Mouse (Mus musculus) intestine, postnatal 0 days (tissue): ENCODE results near the gene Gucy2e. TPM values are rescaled to one million over a fixed set of nuclear protein-coding genes. Genes with fewer than 3 reads are reported as not detected.

Experiments
- ATAC-seq: fragments of 200-750 bp; cut with Nextera tagmentation; 2 replicates; pipeline ENCODE4 v1.8.0; 2017; ENCODE audit warnings: mild to moderate bottlenecking, moderate TSS enrichment, moderate library complexity
- H3K27ac ChIP-seq: fragments of 300-500 bp; sonication (generic); 2 replicates; pipeline ENCODE4 v1.5.1; 2014; ENCODE audit warnings: mild to moderate bottlenecking, low read depth, low read length, moderate library complexity
- H3K27me3 ChIP-seq: fragments of 300-500 bp; sonication (generic); replicated peaks from 2 replicates; pipeline ENCODE4 v1.6.1; 2014; ENCODE audit warnings: low read length, mixed read lengths; ENCODE audit not compliant: control insufficient read depth, insufficient read depth
- H3K36me3 ChIP-seq: fragments of 300-500 bp; sonication (generic); 2 replicates; pipeline ENCODE4 v1.6.1; 2014; ENCODE audit warnings: mild to moderate bottlenecking, moderate library complexity; ENCODE audit not compliant: control insufficient read depth, insufficient read depth
- H3K4me1 ChIP-seq: fragments of 300-500 bp; sonication (generic); replicated peaks from 2 replicates; pipeline ENCODE4 v1.6.1; 2014; ENCODE audit warnings: antibody characterized with exemption, low read length, mixed read lengths; ENCODE audit not compliant: control insufficient read depth, insufficient read depth
- H3K4me2 ChIP-seq: fragments of 300-500 bp; sonication (generic); replicated peaks from 2 replicates; pipeline ENCODE4 v1.6.1; 2014; ENCODE audit warnings: low read depth, mild to moderate bottlenecking, moderate library complexity
- H3K4me3 ChIP-seq: fragments of 300-500 bp; sonication (generic); 2 replicates; pipeline ENCODE4 v1.5.1; 2014; ENCODE audit warnings: low read depth, low read length
- H3K9ac ChIP-seq: fragments of 300-500 bp; sonication (generic); 2 replicates; pipeline ENCODE4 v1.6.1; 2014; ENCODE audit warnings: mild to moderate bottlenecking, low read depth, low read length
- H3K9me3 ChIP-seq: fragments of 300-500 bp; sonication (generic); 2 replicates; pipeline ENCODE4 v1.6.1; 2016; ENCODE audit warnings: mixed run types; ENCODE audit not compliant: control insufficient read depth
- CTCF ChIP-seq: sonication (generic); IDR thresholded peaks from 2 replicates; pipeline ENCODE4 v1.5.1; 2016; ENCODE audit warnings: low read depth, mild to moderate bottlenecking, control low read depth, antibody characterized with exemption, moderate library complexity
- WGBS: fragments of 180-500 bp; shearing (Covaris S2); extraction: QIAGEN DNeasy Blood & Tissue Kit; methylation state at CpG from one replicate; pipeline ENCODE4 v1.1.7; 2014; 5-methylcytosine and 5-hydroxymethylcytosine counted together
- polyA plus RNA-seq: library from polyadenylated mRNA; unstranded; fragments of >200 nt; fragmentation: Nextera tagmentation; extraction: Ambion mirVana; gene quantifications from 2 replicates; pipeline ENCODE4 v1.2.1, GENCODE M21; 2015

Gucy2e gene
- polyA plus RNA-seq, 1 experiment from 2014 or later = 0.03 TPM

DNA sequence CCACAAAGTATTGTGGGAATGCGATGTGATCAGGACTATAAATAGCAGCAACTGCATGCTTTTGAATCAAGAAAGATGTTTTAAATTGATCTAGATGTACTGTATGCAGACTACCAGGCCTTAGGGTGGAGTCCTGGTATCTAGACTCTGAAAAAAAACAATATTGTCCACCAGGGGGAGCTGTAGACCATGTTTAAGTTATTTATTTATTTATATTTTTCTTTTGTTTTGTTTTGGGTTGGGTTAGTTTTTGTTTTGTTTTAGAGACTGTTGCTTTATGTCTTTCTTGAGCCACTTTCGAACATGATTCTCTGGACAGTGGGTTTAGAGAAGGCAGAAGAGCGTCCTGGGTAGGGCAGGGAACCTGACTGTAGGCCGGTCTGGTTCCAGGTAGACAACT is 21.0 kb upstream of the Gucy2e start:
- Histone ChIP-seq H3K9ac (no peak overlapping the region), H3K27me3 (no peaks in the 10 kb centered on the region), H3K9me3 (no peaks in the 10 kb centered on the region), H3K4me3 (no peak overlapping the region), H3K4me1 (no peaks in the 10 kb centered on the region), H3K36me3 (no peaks in the 10 kb centered on the region), H3K27ac (no peak overlapping the region), H3K4me2 (peak overlapping the region; percentile 22; the same call in 1 of the 2 replicates)
- peak; percentile 65 for TF ChIP-seq CTCF
- WGBS = 49% methylated on average over 4 of the region's 4 CpGs
- no peak for ATAC-seq

DNA sequence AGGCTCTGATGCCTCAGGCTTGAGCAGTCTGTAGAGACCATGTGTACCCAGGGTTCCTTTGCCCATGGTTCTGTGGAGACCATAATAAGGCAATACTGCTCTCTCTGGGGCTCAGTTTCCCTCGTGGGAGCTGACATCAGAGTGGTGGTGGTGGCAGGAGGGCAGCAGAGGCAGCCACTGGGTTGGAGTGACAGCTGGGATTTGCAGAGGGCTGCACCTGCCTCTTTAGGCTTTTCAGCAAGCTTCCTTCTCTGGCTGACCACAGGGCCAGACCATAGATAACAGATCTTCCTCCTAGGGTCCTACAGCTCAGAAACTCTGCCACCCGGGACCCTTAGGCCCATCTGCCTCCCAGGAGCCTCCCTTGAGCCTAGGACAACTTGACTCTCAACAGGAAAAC is 20.2 kb upstream of the Gucy2e start:
- no peaks in the 10 kb centered on the region for H3K27me3 ChIP-seq
- WGBS = 71% methylated on average over 2 of the region's 2 CpGs
- ATAC-seq = no peak
- TF ChIP-seq CTCF = no peak
- no peak overlapping the region for H3K4me2 ChIP-seq
- H3K27ac ChIP-seq = no peak overlapping the region
- H3K4me1 ChIP-seq = no peaks in the 10 kb centered on the region
- no peaks in the 10 kb centered on the region for H3K9me3 ChIP-seq
- no peaks in the 10 kb centered on the region for H3K36me3 ChIP-seq
- no peak overlapping the region for H3K4me3 ChIP-seq
- H3K9ac ChIP-seq = no peak overlapping the region

DNA sequence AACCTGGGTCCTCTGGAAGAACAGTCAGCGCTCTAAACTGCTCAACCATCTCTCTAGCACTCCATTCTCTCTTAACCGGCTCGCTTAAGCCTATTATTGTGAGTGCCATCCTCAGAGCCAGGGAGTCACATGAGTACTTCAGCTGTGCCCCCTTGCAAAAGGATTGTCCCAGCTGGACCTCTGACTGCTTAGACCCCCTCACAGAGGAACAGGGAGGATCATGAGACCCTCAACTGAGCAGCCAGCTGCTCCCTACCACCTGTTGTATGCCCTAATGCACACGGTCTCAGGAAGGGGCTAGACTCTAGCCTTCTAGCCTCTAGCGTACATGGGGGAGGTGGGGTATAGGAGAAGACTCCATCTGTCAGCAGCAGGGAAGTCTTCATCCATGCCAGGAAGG is 18.0 kb upstream of the Gucy2e start:
- Histone ChIP-seq H3K27me3 (no peaks in the 10 kb centered on the region), H3K36me3 (no peaks in the 10 kb centered on the region), H3K9me3 (no peaks in the 10 kb centered on the region), H3K4me2 (no peak overlapping the region), H3K4me1 (no peaks in the 10 kb centered on the region), H3K27ac (no peak overlapping the region), H3K9ac (no peak overlapping the region), H3K4me3 (no peak overlapping the region)
- 72% methylated on average over 5 of the region's 5 CpGs for WGBS
- ATAC-seq = no peak
- no peak for TF ChIP-seq CTCF

DNA sequence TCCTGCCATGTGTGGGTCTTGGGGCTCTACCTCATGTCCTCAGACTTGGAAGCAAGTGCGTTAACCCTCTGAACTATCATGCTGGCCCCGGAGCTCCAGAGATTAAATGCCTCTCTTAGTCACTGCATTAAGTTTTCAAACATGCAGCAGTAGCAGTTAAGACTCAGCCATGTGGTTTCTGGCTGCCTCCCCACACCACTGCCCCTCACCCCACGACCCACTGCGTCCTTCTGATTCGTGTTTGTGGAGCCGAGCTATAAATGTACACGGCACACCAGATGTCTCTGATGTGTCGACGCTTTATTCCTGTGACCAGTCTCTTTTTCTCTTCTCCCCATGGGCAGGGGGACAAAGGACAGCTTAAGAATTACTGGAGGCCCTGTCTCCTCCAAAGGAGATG is 16.3 kb upstream of the Gucy2e start:
- Histone ChIP-seq H3K27ac (no peak overlapping the region), H3K36me3 (no peaks in the 10 kb centered on the region), H3K4me2 (no peak overlapping the region), H3K27me3 (no peaks in the 10 kb centered on the region), H3K4me1 (no peaks in the 10 kb centered on the region), H3K4me3 (no peak overlapping the region), H3K9me3 (no peaks in the 10 kb centered on the region), H3K9ac (no peak overlapping the region)
- no peak for TF ChIP-seq CTCF
- no peak for ATAC-seq
- 42% methylated on average over 9 of the region's 9 CpGs for WGBS

DNA sequence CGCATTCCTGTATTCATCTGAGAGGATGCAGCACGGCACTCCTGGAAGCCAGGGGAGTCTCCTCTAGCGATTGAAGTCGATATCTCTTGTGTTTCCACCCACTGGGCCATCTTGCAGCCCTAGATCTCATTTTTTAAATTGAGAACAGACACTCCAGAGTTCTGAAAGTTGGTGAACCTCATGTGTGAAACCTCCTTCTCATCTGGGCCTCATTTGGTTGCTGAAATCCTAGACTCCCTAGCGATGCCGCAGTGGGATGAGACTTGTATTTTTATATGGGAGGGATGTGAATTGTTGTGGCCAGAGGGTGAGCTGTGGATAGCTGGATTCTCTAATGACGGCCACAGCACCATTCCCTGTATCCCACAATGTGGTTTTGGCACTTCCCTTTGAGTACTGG is 15.1 kb upstream of the Gucy2e start:
- ATAC-seq = no peak
- Histone ChIP-seq H3K36me3 (no peaks in the 10 kb centered on the region), H3K27ac (no peak overlapping the region), H3K27me3 (no peaks in the 10 kb centered on the region), H3K4me1 (no peaks in the 10 kb centered on the region), H3K4me3 (no peak overlapping the region), H3K9ac (no peak overlapping the region), H3K4me2 (no peak overlapping the region), H3K9me3 (no peaks in the 10 kb centered on the region)
- WGBS = 80% methylated on average over 7 of the region's 7 CpGs
- no peak for TF ChIP-seq CTCF

DNA sequence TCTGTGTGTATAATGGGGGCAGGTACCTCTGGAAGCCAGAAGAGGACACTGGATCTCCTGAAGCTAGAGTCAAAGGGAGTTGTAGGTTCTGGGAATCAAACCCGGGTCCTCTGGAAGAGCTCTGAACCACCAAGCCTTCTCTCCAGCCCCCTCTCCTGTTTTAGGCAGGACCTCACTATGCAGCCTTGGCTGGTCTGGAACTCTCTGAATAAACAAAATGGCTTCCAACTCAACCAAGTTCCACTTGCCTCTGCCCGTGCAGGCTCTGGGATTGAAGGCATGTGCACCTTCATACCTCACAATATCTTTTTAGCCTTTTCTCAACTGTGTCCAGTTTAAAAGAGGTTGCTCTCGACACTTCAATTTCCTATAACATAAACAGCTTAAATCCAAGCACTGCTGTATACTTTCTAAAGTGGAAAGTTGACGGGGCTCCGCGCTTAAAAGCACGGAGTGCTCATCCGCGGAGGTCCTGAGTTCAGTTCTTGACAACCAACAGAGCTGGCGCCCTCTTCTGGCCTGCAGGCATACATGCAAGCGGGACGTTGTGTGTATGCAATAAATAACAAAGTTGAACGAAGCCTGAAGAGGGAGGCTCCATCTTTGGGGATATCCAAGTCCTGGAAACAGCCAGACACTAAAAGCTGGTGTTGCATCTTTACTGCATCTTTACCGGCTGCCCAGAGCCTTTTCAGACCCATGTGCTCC is 14.5 kb upstream of the Gucy2e start:
- no peak overlapping the region for H3K4me3 ChIP-seq
- H3K9ac ChIP-seq = no peak overlapping the region
- no peaks in the 10 kb centered on the region for H3K9me3 ChIP-seq
- H3K36me3 ChIP-seq = no peaks in the 10 kb centered on the region
- no peak overlapping the region for H3K4me2 ChIP-seq
- no peak for ATAC-seq
- H3K27me3 ChIP-seq = no peaks in the 10 kb centered on the region
- WGBS = 53% methylated on average over 14 of the region's 14 CpGs
- no peak overlapping the region for H3K27ac ChIP-seq
- peak; percentile 56 for TF ChIP-seq CTCF
- H3K4me1 ChIP-seq = no peaks in the 10 kb centered on the region

DNA sequence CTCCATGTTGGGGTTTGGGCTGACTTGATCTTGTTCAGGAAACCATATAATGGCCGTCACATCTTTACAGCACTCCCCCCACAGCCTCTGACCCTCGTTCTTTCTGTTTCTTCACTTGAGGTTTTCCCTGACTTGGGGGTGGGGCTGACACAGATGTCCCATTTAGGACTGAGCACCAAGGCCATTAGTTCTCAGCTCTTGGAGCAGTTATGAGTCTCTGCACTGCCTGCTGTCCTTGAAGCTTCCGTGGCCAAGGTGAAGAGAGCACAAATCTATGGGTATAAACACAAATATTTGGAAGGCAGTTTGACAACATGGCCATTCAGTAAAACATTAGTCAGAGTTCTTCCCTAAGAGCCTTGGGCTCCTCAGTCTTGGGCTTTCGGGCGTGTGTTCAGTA is 13.3 kb upstream of the Gucy2e start:
- Histone ChIP-seq H3K27ac (no peak overlapping the region), H3K9ac (no peak overlapping the region), H3K27me3 (no peaks in the 10 kb centered on the region), H3K36me3 (no peaks in the 10 kb centered on the region), H3K4me1 (no peaks in the 10 kb centered on the region), H3K4me3 (no peak overlapping the region), H3K4me2 (no peak overlapping the region), H3K9me3 (no peaks in the 10 kb centered on the region)
- WGBS = 73% methylated on average over 5 of the region's 5 CpGs
- ATAC-seq = no peak
- no peak for TF ChIP-seq CTCF
